Mouse (Mus musculus): Measurements from ENCODE around the gene Ankrd45. TPM values are rescaled to one million over a fixed set of nuclear protein-coding genes. Genes with fewer than 3 reads are reported as not detected.
"Not testable (repeated sequence)": the region's sequence is repeated elsewhere in the genome, so short reads cannot be mapped to it uniquely, and the experiment has no call there.

The Ankrd45 gene
- polyA plus RNA-seq, 1 experiment, result not detected

- no peak overlapping the region for H3K27ac ChIP-seq (ENCODE audit: insufficient read depth, low read depth, low read length)
- no peaks in the 10 kb centered on the region for H3K4me1 ChIP-seq (ENCODE audit: control insufficient read depth, insufficient read depth, low read length)
- TF ChIP-seq CTCF (IDR thresholded peaks at IDR 0.05; ENCODE audit: insufficient read depth, low read depth, low read length) (peak; percentile 58; the same call in 1 of the 2 replicates), POLR2A (IDR thresholded peaks at IDR 0.05; ENCODE audit: insufficient read depth, low read depth, low read length) (no peak)
- under 1% methylated on average over 40 of the region's 40 CpGs for WGBS
- H3K4me3 ChIP-seq (ENCODE audit: insufficient read depth, low read depth, low read length), result peak overlapping the region; percentile 58
These were observed 28.2 kb downstream of the Ankrd45 start for GRCm38 (mm10) chr1:161170651-161171050.

- Histone ChIP-seq H3K4me3 (ENCODE audit: insufficient read depth, low read depth, low read length) (no peak overlapping the region), H3K4me1 (ENCODE audit: control insufficient read depth, insufficient read depth, low read length) (no peaks in the 10 kb centered on the region), H3K27ac (ENCODE audit: insufficient read depth, low read depth, low read length) (no peak overlapping the region)
- WGBS, result 54% methylated on average over 8 of the region's 8 CpGs
- 0 out of 2 replicates have a peak, but pooled peaks have one; percentile 27 for TF ChIP-seq CTCF (IDR thresholded peaks at IDR 0.05; ENCODE audit: insufficient read depth, low read depth, low read length)
- no peak for TF ChIP-seq POLR2A (IDR thresholded peaks at IDR 0.05; ENCODE audit: insufficient read depth, low read depth, low read length)
These were observed 38.2 kb downstream of the Ankrd45 start for GRCm38 (mm10) chr1:161180674-161181073.

- no peaks in the 10 kb centered on the region for H3K4me1 ChIP-seq (ENCODE audit: control insufficient read depth, insufficient read depth, low read length)
- TF ChIP-seq CTCF (IDR thresholded peaks at IDR 0.05; ENCODE audit: insufficient read depth, low read depth, low read length) (no peak), POLR2A (IDR thresholded peaks at IDR 0.05; ENCODE audit: insufficient read depth, low read depth, low read length) (no peak)
- WGBS, result 88% methylated on average over 9 of the region's 9 CpGs
- H3K27ac ChIP-seq (ENCODE audit: insufficient read depth, low read depth, low read length), result no peak overlapping the region
- H3K4me3 ChIP-seq (ENCODE audit: insufficient read depth, low read depth, low read length), result no peak overlapping the region
These were observed 39.9 kb downstream of the Ankrd45 start for GRCm38 (mm10) chr1:161182386-161182785.

- no peaks in the 10 kb centered on the region for H3K4me1 ChIP-seq (ENCODE audit: control insufficient read depth, insufficient read depth, low read length)
- no peak overlapping the region for H3K27ac ChIP-seq (ENCODE audit: insufficient read depth, low read depth, low read length)
- 65% methylated on average over 9 of the region's 9 CpGs for WGBS
- no peak for TF ChIP-seq POLR2A (IDR thresholded peaks at IDR 0.05; ENCODE audit: insufficient read depth, low read depth, low read length)
- TF ChIP-seq CTCF (IDR thresholded peaks at IDR 0.05; ENCODE audit: insufficient read depth, low read depth, low read length), result no peak
- H3K4me3 ChIP-seq (ENCODE audit: insufficient read depth, low read depth, low read length), result no peak overlapping the region
These were observed 41.2 kb downstream of the Ankrd45 start for GRCm38 (mm10) chr1:161183677-161184076.

- WGBS, result 98% methylated on average over 3 of the region's 3 CpGs
- Histone ChIP-seq H3K27ac (ENCODE audit: insufficient read depth, low read depth, low read length) (no peak overlapping the region), H3K4me1 (ENCODE audit: control insufficient read depth, insufficient read depth, low read length) (no peaks in the 10 kb centered on the region), H3K4me3 (ENCODE audit: insufficient read depth, low read depth, low read length) (no peak overlapping the region)
- TF ChIP-seq POLR2A (IDR thresholded peaks at IDR 0.05; ENCODE audit: insufficient read depth, low read depth, low read length) (no peak), CTCF (IDR thresholded peaks at IDR 0.05; ENCODE audit: insufficient read depth, low read depth, low read length) (no peak)
These were observed 42.9 kb downstream of the Ankrd45 start for GRCm38 (mm10) chr1:161185431-161185830.

- Histone ChIP-seq H3K27ac (ENCODE audit: insufficient read depth, low read depth, low read length) (no peak overlapping the region), H3K4me1 (ENCODE audit: control insufficient read depth, insufficient read depth, low read length) (no peaks in the 10 kb centered on the region), H3K4me3 (ENCODE audit: insufficient read depth, low read depth, low read length) (no peak overlapping the region)
- TF ChIP-seq CTCF (IDR thresholded peaks at IDR 0.05; ENCODE audit: insufficient read depth, low read depth, low read length) (no peak), POLR2A (IDR thresholded peaks at IDR 0.05; ENCODE audit: insufficient read depth, low read depth, low read length) (no peak)
- 82% methylated on average over 9 of the region's 9 CpGs for WGBS
These were observed 47.9 kb downstream of the Ankrd45 start for GRCm38 (mm10) chr1:161190253-161190910.

GRCm38 (mm10) chr1:161195541-161196351 is 53.3 kb downstream of the Ankrd45 start:
- under 1% methylated on average over 16 of the region's 16 CpGs for WGBS
- Histone ChIP-seq H3K27ac (ENCODE audit: insufficient read depth, low read depth, low read length) (no peak overlapping the region), H3K4me3 (ENCODE audit: insufficient read depth, low read depth, low read length) (peak overlapping the region; percentile 17; the same call in 1 of the 2 replicates), H3K4me1 (ENCODE audit: control insufficient read depth, insufficient read depth, low read length) (peaks cover 4% of the 10 kb centered on the region; the same call in 1 of the 2 replicates)
- TF ChIP-seq CTCF (IDR thresholded peaks at IDR 0.05; ENCODE audit: insufficient read depth, low read depth, low read length) (no peak), POLR2A (IDR thresholded peaks at IDR 0.05; ENCODE audit: insufficient read depth, low read depth, low read length) (no peak)

GRCm38 (mm10) chr1:161196364-161196763 is 53.9 kb downstream of the Ankrd45 start:
- H3K27ac ChIP-seq (ENCODE audit: insufficient read depth, low read depth, low read length); H3K4me1 ChIP-seq (ENCODE audit: control insufficient read depth, insufficient read depth, low read length): not testable (repeated sequence)
- H3K4me3 ChIP-seq (ENCODE audit: insufficient read depth, low read depth, low read length), result peak overlapping the region; percentile 17; the same call in 1 of the 2 replicates
- WGBS, result 26% methylated on average over 11 of the region's 11 CpGs

- Histone ChIP-seq H3K4me1 (ENCODE audit: control insufficient read depth, insufficient read depth, low read length) (peaks cover 4% of the 10 kb centered on the region; the same call in 1 of the 2 replicates), H3K27ac (ENCODE audit: insufficient read depth, low read depth, low read length) (no peak overlapping the region), H3K4me3 (ENCODE audit: insufficient read depth, low read depth, low read length) (no peak overlapping the region)
- TF ChIP-seq CTCF (IDR thresholded peaks at IDR 0.05; ENCODE audit: insufficient read depth, low read depth, low read length) (no peak), POLR2A (IDR thresholded peaks at IDR 0.05; ENCODE audit: insufficient read depth, low read depth, low read length) (no peak)
- 85% methylated on average over 5 of the region's 5 CpGs for WGBS
These were observed 57.4 kb downstream of the Ankrd45 start for GRCm38 (mm10) chr1:161199856-161200255.

All from olfactory bulb, adult 2 months (tissue).